Mouse (Mus musculus) neural tube, embryonic 13.5 days (tissue): ENCODE measurements around the gene Olfr1346. TPM values are rescaled to one million over a fixed set of nuclear protein-coding genes. Genes with fewer than 3 reads are reported as not detected.

ENCODE experiments used
- ATAC-seq: fragments of 200-750 bp; cut with Nextera tagmentation; 2 replicates; pipeline ENCODE4 v1.8.0; 2017; ENCODE audit warnings: low read depth, mild to moderate bottlenecking, moderate TSS enrichment, moderate library complexity
- H3K27ac ChIP-seq: fragments of 300-500 bp; sonication (generic); replicated peaks from 2 replicates; pipeline ENCODE4 v1.5.1; 2015; ENCODE audit warnings: moderate library complexity, mild to moderate bottlenecking, inconsistent platforms
- H3K27me3 ChIP-seq: fragments of 300-500 bp; sonication (generic); 2 replicates; pipeline ENCODE4 v1.6.1; 2015; ENCODE audit warnings: mild to moderate bottlenecking, inconsistent platforms
- H3K36me3 ChIP-seq: fragments of 300-500 bp; sonication (generic); 2 replicates; pipeline ENCODE4 v1.6.1; 2015; ENCODE audit warnings: mild to moderate bottlenecking, inconsistent platforms
- H3K4me1 ChIP-seq: fragments of 300-500 bp; sonication (generic); replicated peaks from 2 replicates; pipeline ENCODE4 v1.6.1; 2015; ENCODE audit warnings: inconsistent platforms
- H3K4me2 ChIP-seq: fragments of 300-500 bp; sonication (generic); 2 replicates; pipeline ENCODE4 v1.6.1; 2015; ENCODE audit warnings: inconsistent platforms, mild to moderate bottlenecking, moderate library complexity
- H3K4me3 ChIP-seq: fragments of 300-500 bp; sonication (generic); 2 replicates; pipeline ENCODE4 v1.5.1; 2015; ENCODE audit warnings: mild to moderate bottlenecking, inconsistent platforms
- H3K9ac ChIP-seq: fragments of 300-500 bp; sonication (generic); 2 replicates; pipeline ENCODE4 v1.6.1; 2015; ENCODE audit warnings: moderate library complexity, mild to moderate bottlenecking, inconsistent platforms
- H3K9me3 ChIP-seq: fragments of 300-500 bp; sonication (generic); 2 replicates; pipeline ENCODE4 v1.6.1; 2016; ENCODE audit warnings: inconsistent platforms
- WGBS: fragments of 180-500 bp; shearing (Covaris S2); methylation state at CpG from one replicate; pipeline ENCODE4 v1.1.7; 2015; 5-methylcytosine and 5-hydroxymethylcytosine counted together
- polyA plus RNA-seq: library from polyadenylated mRNA; unstranded; fragments of >200 nt; fragmentation: Nextera tagmentation; extraction: Ambion mirVana; gene quantifications from 2 replicates; pipeline ENCODE4 v1.2.1, GENCODE M21; 2015

Olfr1346 gene
- polyA plus RNA-seq, 1 experiment from 2014 or later: not detected

DNA sequence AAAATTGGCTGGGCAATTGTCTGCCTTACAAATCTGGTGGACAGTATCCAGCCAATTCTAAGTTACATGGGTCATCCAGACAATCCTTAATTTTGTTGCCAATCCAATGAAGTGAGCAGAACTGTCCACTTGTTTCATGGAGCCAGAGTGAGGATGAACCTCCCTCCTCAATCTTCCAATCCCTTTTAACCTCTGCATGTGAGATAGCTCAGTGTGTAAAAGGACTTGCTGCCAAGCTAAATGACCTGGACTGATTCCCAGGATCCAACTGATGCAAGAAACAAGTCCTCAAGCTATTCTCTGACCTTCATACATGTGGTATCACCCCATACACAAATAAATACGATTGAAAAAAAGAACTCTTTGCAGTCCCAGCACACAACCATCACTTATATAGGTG is 54.8 kb downstream of the Olfr1346 start:
- Histone ChIP-seq H3K27ac (no peak overlapping the region), H3K9ac (no peak overlapping the region), H3K36me3 (no peaks in the 10 kb centered on the region), H3K4me3 (no peak overlapping the region), H3K27me3 (no peaks in the 10 kb centered on the region), H3K4me2 (no peak overlapping the region), H3K4me1 (no peaks in the 10 kb centered on the region), H3K9me3 (0 out of 2 replicates have a peak, but pooled peaks cover 2% of the 10 kb centered on the region)
- no peak for ATAC-seq
- WGBS: 46% methylated on average over 1 of the region's 1 CpGs

DNA sequence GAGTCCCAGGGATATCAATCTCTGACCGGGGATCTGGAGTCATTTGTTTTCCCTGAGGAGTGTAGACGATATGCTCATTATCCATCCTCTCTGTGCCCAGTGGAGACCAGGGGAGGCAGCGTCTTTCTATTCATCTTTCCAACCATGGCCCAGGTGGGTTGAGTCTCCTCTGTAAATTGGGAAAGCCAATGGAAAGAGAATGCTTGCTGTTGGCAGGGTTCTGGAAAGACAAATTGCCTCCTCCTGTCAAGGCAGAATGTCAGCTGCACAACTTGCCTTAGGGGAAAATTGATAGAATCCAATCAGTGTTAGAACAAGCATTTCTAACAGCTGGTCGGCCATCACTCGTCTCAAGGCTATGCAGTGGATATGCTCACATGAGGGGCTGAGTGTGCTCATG is 55.9 kb downstream of the Olfr1346 start, which contains the start of gene Olfr1349:
Olfr1349 (minus strand) TSS at position 101 of the 400 bp plus-strand sequence.
- no peaks in the 10 kb centered on the region for H3K4me1 ChIP-seq
- H3K9me3 ChIP-seq: 0 out of 2 replicates have a peak, but pooled peaks cover 4% of the 10 kb centered on the region
- H3K27ac ChIP-seq: no peak within 1 kb of the TSS
- H3K4me3 ChIP-seq: no peak within 1 kb of the TSS
- ATAC-seq: no peak
- H3K4me2 ChIP-seq: no peak within 1 kb of the TSS
- no peaks in the 10 kb centered on the region for H3K27me3 ChIP-seq
- 80% methylated on average over 5 of the region's 5 CpGs for WGBS
- H3K9ac ChIP-seq: no peak within 1 kb of the TSS
- H3K36me3 ChIP-seq: no peaks in the 10 kb centered on the region

DNA sequence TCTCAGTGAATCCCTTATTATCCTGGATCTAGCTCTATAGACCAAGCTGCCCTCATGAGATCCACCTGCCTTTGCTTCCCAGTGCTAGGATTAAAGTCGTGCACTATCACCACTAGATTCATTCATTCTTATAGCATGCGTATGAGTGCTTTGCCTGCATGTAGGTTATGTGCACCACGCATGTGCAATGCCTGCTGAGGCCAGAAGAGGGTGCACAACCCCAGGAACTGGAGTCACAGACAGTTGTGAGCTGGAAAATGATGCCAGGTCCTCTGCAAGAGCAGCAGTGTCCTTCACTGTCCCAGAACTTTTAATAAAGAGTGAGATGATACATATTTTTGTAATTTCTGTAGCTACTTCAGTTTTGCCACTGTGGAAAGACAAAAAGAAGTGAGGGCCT is 58.1 kb downstream of the Olfr1346 start:
- Histone ChIP-seq H3K36me3 (no peaks in the 10 kb centered on the region), H3K9me3 (0 out of 2 replicates have a peak, but pooled peaks cover 4% of the 10 kb centered on the region), H3K9ac (no peak overlapping the region), H3K27me3 (no peaks in the 10 kb centered on the region), H3K4me3 (no peak overlapping the region), H3K4me2 (no peak overlapping the region), H3K4me1 (no peaks in the 10 kb centered on the region), H3K27ac (no peak overlapping the region)
- WGBS: 58% methylated on average over 3 of the region's 3 CpGs
- ATAC-seq: no peak

DNA sequence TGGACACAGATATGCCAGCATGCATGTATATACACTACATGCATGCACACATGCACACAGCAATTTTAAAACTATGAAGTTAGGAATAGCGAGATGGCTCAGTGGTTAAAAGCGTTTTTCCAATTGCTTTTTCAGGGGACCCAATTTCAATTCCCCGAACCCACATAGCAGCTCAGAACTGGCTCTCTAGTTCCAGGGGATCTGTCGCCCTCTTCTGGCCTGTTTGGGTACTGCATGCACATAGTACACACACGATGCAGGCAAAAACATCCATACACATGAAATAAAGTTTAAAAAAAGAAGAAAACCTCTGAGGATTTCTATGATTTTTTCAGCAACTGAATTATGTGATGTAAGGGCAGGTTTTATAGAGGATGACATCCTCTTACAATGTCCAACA is 59.2 kb downstream of the Olfr1346 start:
- 0 out of 2 replicates have a peak, but pooled peaks cover 4% of the 10 kb centered on the region for H3K9me3 ChIP-seq
- no peak overlapping the region for H3K4me2 ChIP-seq
- H3K36me3 ChIP-seq: no peaks in the 10 kb centered on the region
- 61% methylated on average over 5 of the region's 5 CpGs for WGBS
- H3K9ac ChIP-seq: no peak overlapping the region
- no peaks in the 10 kb centered on the region for H3K27me3 ChIP-seq
- H3K4me1 ChIP-seq: no peaks in the 10 kb centered on the region
- no peak overlapping the region for H3K27ac ChIP-seq
- H3K4me3 ChIP-seq: no peak overlapping the region
- ATAC-seq: no peak

Other genes starting within 250 kb of the Olfr1346 start
- gene Zscan5b, start 244.8 kb upstream of the Olfr1346 start, polyA plus RNA-seq: not detected in 2 replicates
- gene Epp13, start 214.4 kb upstream of the Olfr1346 start, polyA plus RNA-seq: not detected in 2 replicates
- 17.7 and 17.8 TPM in 2 replicates for gene Zfp667, start 180.5 kb upstream of the Olfr1346 start, polyA plus RNA-seq
- 10.4 and 14.0 TPM in 2 replicates for gene Zfp583, start 135.8 kb upstream of the Olfr1346 start, polyA plus RNA-seq
- 6.7 and 7.4 TPM in 2 replicates for gene Gm3854, start 123.3 kb upstream of the Olfr1346 start, polyA plus RNA-seq
- gene Zfp78, start 103.8 kb upstream of the Olfr1346 start, polyA plus RNA-seq: 3.5 and 4.5 TPM in 2 replicates
- gene Zfp28, start 83.8 kb upstream of the Olfr1346 start, polyA plus RNA-seq: 12.0 and 15.1 TPM in 2 replicates
- gene Smim17, start 68.4 kb upstream of the Olfr1346 start, polyA plus RNA-seq: 2.8 and 3.2 TPM in 2 replicates
- not detected in 2 replicates for gene Gm20715, start 56.8 kb upstream of the Olfr1346 start, polyA plus RNA-seq
- 0.10 TPM in 1 of 2 replicates, not detected in the other for gene Olfr1344, start 28.4 kb upstream of the Olfr1346 start, polyA plus RNA-seq
- gene Olfr1336, start 10.9 kb upstream of the Olfr1346 start, polyA plus RNA-seq: not detected in 2 replicates
- gene Olfr5, start 19.8 kb downstream of the Olfr1346 start, polyA plus RNA-seq: not detected in 2 replicates
- not detected in 2 replicates for gene Olfr1347, start 32.7 kb downstream of the Olfr1346 start, polyA plus RNA-seq
- gene Olfr1348, start 41.6 kb downstream of the Olfr1346 start, polyA plus RNA-seq: not detected in 2 replicates
- gene Olfr1349, start 55.8 kb downstream of the Olfr1346 start, polyA plus RNA-seq: not detected in 2 replicates
- not detected in 2 replicates for gene Olfr1350, start 97.7 kb downstream of the Olfr1346 start, polyA plus RNA-seq
- gene Zim1, start 229.3 kb downstream of the Olfr1346 start, polyA plus RNA-seq: 2.6 and 3.0 TPM in 2 replicates